Mouse (Mus musculus) ovary, adult 2 months (tissue): ENCODE measurements around the gene Pnn. TPM values are rescaled to one million over a fixed set of nuclear protein-coding genes. Genes with fewer than 3 reads are reported as not detected.

Source experiments
- polyA plus RNA-seq: library from polyadenylated mRNA; depleted of rRNA; stranded (reverse); fragments of >200 nt; gene quantifications from 2 replicates; pipeline ENCODE4 v1.2.3, GENCODE M21; 2012; rRNA removed

The Pnn gene
- polyA plus RNA-seq = 13.9 and 17.4 TPM in 2 replicates

DNA sequence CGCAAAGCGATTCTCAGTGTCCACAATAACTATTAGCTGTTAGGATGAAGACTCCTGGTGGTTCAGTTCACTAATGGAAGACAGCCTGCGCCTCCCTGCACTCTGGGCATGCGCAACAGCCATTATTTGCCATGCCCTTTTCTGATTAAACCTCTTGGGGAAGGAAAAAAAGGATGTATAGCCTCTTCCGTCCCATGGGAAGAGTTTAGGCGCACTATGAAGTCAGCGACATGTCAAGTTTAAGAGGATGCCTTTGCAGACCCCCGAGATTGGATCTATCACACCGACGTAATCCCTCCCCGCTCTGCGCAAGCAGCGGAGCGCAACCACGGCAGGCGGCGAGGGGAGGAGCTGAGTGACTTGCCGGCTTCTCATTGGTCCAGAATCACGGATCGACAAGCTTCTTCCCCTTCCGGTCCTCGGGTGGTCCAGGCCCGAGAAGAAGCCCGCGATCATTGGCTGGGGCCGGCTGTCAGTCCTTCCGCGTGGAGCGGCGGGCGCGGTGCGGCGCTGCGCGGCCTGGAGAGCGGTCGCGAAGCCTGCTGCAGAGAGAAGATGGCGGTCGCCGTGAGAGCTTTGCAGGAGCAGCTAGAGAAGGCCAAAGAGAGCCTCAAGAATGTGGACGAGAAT, at the start of gene Pnn:
TSS of gene Pnn (plus strand) at position 437 of the 630 bp plus-strand sequence.

DNA sequence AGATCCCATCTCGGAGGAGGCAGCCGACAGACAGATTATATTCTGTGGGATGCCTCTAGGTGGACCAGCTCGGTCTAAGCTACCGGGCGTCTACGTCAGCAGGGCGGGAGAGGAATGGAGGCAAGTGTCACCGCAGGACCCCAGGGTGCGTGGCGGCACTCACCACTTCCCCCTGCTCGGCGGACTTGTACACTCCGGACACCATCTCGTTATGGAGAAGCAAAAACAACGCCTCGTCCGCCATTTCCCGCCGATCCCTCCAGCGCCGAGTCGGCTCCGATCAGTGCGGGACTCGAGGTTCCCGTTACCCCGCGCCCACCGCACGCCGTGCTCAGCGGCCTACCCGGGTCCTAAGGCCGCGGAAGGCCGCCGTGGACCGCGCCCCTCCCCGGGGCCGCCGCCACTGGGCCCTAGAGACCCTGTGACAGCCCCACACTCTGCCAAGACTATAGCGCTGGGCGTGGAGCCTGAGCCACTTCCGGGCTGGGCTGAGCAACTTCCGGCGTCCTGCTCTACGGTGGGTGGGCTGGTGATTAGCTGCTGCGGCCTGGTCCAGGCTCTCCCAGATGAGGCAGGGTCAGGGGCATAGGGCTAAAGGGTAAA, 5.6 kb upstream of the Pnn start, which contains the start of gene Trappc6b:
TSS of gene Trappc6b (minus strand) at position 480 of the 603 bp plus-strand sequence.

GRCm38 (mm10) chr12:59095104-59096025, 28.7 kb downstream of the Pnn start, which contains the start of gene Mia2:
Gene Mia2, plus strand, starts transcription at chr12:59095799.

Other genes with a start within 250 kb of the Pnn start
- gene Sec23a, start 54.9 kb upstream of the Pnn start, polyA plus RNA-seq = 15.2 and 16.5 TPM in 2 replicates
- gene Gemin2, start 53.5 kb upstream of the Pnn start, polyA plus RNA-seq = 2.1 and 2.6 TPM in 2 replicates
- gene Trappc6b, start 5.4 kb upstream of the Pnn start, polyA plus RNA-seq = 85.2 and 119 TPM in 2 replicates
- gene Mia2, start 28.9 kb downstream of the Pnn start, polyA plus RNA-seq = 16.2 and 25.3 TPM in 2 replicates
- gene Fbxo33, start 152.8 kb downstream of the Pnn start, polyA plus RNA-seq = 10.7 and 12.8 TPM in 2 replicates